Mouse (Mus musculus) mesoderm, embryonic 11.5 days (tissue): ENCODE results near the gene Vmn1r116.
"Not testable (repeated sequence)": the region's sequence is repeated elsewhere in the genome, so short reads cannot be mapped to it uniquely, and the experiment has no call there.

Source experiments
- DNase-seq: peaks from one replicate; pipeline ENCODE4 v3.0.0-alpha.2; 2012; ENCODE audit warnings: low read depth, low spot score

The Vmn1r116 gene

DNA sequence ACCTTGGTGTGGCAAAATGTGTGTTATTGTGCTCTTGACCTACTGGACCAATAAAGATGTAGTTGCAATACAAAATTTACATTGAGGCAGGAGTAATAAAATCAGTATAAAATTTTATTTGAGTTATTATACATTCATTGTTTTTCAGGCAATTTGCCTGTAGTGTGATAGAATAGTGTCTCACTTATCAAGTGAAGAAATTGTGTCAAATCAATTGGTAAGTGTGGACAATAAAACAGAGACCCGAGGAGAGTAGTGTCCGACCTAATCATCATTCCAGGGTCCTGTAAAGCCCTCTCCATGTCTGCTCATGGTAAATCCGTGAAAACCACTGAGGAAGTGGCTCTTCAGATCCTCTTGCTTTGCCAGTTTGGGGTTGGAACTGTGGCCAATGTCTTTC is at the start of gene Vmn1r116:
Gene Vmn1r116, plus strand, starts transcription at position 301 of the 400 bp plus-strand sequence.
- DNase-seq: not testable (repeated sequence)

DNA sequence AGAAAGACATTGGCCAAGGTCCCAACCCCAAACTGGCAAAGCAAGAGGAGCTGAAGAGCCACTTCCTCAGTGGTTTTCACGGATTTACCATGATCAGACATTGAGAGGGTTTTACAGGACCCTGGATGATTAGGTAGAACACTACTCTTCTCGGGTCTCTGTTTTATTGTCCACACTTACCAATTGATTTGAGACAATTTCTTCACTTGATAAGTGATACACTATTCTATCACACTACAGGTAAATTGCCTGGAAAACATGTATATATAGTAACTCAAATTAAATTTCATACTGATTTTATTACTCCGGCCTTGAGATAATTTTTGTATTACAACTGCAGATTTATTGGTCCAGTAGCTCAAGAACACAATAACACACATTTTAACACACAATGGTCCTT is 27.2 kb upstream of the Vmn1r116 start, which contains the start of gene Vmn1r115:
Gene Vmn1r115, minus strand, starts transcription at position 101 of the 400 bp plus-strand sequence.
- DNase-seq: not testable (repeated sequence)

DNA sequence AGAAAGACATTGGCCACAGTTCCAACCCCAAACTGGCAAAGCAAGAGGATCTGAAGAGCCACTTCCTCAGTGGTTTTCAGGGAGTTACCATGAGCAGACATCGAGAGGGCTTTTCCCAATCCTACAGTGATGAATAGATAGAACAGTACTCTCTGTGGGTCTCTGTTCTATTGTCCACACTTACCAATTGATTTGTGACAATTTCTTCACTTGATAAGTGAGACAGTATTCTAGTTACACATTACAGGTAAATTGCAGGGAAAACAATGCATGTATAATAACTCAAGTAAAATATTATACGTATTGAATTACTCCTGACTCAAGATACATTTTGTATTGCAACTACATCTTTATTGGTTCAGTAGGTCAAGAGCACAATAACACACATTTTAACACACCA is 12.0 kb downstream of the Vmn1r116 start, which contains the start of gene Vmn1r117:
Gene Vmn1r117, minus strand, starts transcription at position 101 of the 400 bp plus-strand sequence.
- not testable (repeated sequence) for DNase-seq

DNA sequence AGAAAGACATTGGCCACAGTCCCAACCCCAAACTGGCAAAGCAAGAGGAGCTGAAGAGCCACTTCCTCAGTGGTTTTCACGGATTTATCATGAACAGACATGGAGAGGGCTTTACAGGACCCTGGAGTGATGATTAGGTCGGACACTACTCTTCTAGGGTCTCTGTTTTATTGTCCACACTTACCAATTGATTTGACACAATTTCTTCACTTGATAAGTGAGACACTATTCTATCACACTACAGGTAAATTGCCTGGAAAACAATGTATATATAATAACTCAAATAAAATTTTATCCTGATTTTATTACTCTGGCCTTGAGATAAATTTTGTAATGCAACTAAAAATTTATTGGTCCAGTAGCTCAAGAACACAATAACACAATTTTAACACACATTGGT is 40.2 kb downstream of the Vmn1r116 start, which contains the start of gene Vmn1r118:
Gene Vmn1r118, minus strand, starts transcription at position 101 of the 400 bp plus-strand sequence.
- DNase-seq: not testable (repeated sequence)
